Mouse (Mus musculus): ENCODE measurements around the gene Ank. TPM values are rescaled to one million over a fixed set of nuclear protein-coding genes. Genes with fewer than 3 reads are reported as not detected.
A peak's percentile ranks its signal among the peaks of the same experiment; 100 is the strongest.

Gene Ank
- total RNA-seq, 4 experiments from 2014 or later: 216 to 229 (median 226) TPM

- DNase-seq (ENCODE audit: low spot score): peak; percentile 97
Observed at GRCm38 (mm10) chr15:27630601-27631383, 164.3 kb downstream of the Ank start, which contains the start of gene Otulin. Gene Otulin (minus strand): TSS chr15:27630693.

- no peak for DNase-seq (ENCODE audit: low spot score)
Observed at GRCm38 (mm10) chr15:27633941-27634900, 167.7 kb downstream of the Ank start.

GRCm38 (mm10) chr15:27641171-27641570 lies 174.7 kb downstream of the Ank start:
- DNase-seq (ENCODE audit: low spot score): no peak

- DNase-seq (ENCODE audit: low spot score): peak; percentile 55
Observed at GRCm38 (mm10) chr15:27642895-27643294, 176.4 kb downstream of the Ank start.

Small RNAs within 50 kb of the gene (microRNA-seq; reads per million reads assigned to microRNA genes)
- not detected for gene Mir7117

Other genes starting within 250 kb of the Ank start
- gene Otulin, start 164.0 kb downstream of the Ank start, total RNA-seq (2022): 10 to 100 TPM; 25.7 to 29.2 (median 27.6) TPM
- gene Otulinl, start 214.9 kb downstream of the Ank start, total RNA-seq (2022): 1 to 10 TPM in 2 of 4 experiments, under 1 TPM in 2; 0.79 to 2.2 (median 1.1) TPM